Mouse (Mus musculus): ENCODE measurements around the gene Gm49776.

Gene Gm49776

GRCm38 (mm10) chr16:18258221-18258620, at the start of gene Gm49776:
TSS of gene Gm49776 (minus strand) at chr16:18258321.
- DNase-seq (ENCODE audit: low read depth, low spot score), result no peak

DNA sequence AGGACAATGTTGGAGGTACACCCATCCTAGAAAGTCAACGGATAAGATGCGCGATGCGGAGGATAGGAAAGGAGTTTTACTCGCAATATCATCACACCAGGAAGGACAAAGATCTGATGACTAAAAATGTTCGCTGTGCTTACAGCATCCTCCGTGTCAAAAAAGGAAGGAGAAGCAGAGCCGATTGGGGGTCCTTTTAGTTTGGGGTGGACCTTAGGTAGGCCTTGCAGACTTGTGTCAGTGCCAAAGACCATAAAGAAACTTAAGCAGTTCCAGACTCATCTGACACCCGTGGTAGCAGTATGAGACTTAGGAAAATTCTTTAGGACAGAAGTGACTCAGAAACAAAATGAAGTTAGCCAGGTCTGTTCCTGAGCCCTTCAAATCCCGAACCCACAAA, 31.5 kb upstream of the Gm49776 start:
- DNase-seq (ENCODE audit: low read depth, low spot score), result peak; percentile 50

DNA sequence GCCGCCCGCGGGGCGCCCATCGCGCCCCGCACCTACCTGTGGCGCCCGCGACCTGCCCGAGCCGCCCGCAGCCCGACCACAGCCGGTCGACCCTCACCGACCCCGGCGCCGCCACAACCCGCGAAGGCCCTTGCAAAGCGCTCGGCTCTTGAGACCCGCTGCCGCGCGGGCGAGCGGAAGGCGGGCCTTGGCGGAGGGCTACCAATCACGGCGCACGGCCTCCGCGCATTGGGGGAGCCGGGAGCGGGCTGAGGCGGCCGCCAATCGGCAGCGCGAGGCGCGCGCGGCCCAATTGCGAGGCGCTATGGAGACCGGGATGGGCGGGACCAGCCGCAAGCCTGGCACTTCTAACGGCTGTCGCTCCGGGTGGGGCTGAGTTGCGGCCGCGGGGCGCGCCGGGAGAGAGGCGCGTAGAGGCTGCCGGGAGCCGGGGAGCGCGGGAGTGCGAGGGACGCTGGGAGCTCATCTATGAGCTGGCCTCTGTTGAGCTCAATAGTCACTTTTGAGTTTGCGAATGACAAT, 31.0 kb upstream of the Gm49776 start, which contains the start of gene Dgcr8:
Dgcr8 (minus strand) TSS at position 180 of the 522 bp plus-strand sequence.
- DNase-seq (ENCODE audit: low read depth, low spot score), result peak; percentile 99

DNA sequence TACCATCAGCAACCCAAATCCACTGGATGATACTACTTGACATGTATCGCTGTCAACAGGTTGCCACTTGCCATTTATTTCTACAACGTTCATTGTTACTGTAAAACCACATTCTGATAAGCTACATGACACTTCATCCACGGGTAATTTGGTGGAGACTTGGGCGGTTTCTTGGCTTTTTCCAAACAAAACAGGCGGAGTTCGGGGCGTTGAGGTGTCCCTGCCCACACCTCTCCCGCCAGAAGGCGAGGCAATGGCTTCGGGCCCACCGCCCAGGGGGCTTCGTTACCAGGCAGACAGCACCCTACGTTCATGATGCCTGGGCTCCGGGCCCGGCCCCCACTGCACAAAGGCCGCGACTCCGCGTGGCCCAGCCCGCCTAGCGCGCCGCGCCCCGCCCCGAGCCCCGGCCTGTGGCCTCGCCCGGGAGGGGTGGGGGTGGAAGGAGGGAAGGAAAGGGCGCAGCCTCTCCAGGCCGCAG, 30.5 kb upstream of the Gm49776 start:
- DNase-seq (ENCODE audit: low read depth, low spot score), result no peak

- peak; percentile 38 for DNase-seq (ENCODE audit: low read depth, low spot score)
Measured at GRCm38 (mm10) chr16:18288166-18288565, 30.0 kb upstream of the Gm49776 start.

GRCm38 (mm10) chr16:18275166-18275565, 17.0 kb upstream of the Gm49776 start:
- DNase-seq (ENCODE audit: low read depth, low spot score), result no peak

DNA sequence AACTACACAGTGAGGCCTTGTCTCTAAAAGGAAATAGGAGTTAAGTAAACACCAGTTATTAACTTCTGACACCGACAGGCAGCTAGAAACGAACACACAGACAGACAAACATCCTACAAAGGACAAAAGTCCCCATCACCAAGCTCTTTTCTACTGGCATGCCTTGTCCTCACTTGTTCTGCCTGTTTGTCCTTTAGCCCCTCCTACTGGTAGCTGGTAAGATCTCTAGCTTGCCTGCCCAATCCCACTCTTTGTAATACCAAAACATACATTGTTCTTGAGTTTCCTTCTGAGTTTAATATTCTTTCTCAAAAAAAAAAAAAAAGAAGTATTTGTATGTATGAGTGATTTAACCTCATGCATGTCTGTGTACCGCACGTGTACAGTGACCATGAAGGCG, 10.1 kb upstream of the Gm49776 start:
- peak; percentile 44 for DNase-seq (ENCODE audit: low read depth, low spot score)

- DNase-seq (ENCODE audit: low read depth, low spot score), result no peak
Measured at GRCm38 (mm10) chr16:18265024-18265423, 6.9 kb upstream of the Gm49776 start.

DNA sequence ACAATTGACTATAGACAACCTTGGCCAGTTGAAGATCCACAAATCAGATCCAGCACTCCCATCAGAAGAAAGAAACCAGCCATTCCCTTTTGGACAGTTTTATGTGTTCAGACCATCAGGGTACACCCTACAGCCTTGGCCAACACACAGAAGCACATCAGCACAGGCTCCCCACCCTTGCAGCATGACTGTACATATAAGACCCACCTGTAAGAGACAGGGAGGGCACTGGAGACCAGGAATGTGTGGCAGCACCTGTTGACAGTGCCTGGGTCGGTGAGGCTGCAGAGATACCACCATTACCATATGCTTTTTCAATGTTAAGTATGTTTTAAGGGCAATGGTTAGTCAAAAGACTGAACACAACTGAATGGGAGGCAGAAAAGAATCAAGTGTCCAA, 4.3 kb downstream of the Gm49776 start:
- DNase-seq (ENCODE audit: low read depth, low spot score), result peak; percentile 11

- no peak for DNase-seq (ENCODE audit: low read depth, low spot score)
Measured at GRCm38 (mm10) chr16:18252736-18253135, 5.4 kb downstream of the Gm49776 start.

DNA sequence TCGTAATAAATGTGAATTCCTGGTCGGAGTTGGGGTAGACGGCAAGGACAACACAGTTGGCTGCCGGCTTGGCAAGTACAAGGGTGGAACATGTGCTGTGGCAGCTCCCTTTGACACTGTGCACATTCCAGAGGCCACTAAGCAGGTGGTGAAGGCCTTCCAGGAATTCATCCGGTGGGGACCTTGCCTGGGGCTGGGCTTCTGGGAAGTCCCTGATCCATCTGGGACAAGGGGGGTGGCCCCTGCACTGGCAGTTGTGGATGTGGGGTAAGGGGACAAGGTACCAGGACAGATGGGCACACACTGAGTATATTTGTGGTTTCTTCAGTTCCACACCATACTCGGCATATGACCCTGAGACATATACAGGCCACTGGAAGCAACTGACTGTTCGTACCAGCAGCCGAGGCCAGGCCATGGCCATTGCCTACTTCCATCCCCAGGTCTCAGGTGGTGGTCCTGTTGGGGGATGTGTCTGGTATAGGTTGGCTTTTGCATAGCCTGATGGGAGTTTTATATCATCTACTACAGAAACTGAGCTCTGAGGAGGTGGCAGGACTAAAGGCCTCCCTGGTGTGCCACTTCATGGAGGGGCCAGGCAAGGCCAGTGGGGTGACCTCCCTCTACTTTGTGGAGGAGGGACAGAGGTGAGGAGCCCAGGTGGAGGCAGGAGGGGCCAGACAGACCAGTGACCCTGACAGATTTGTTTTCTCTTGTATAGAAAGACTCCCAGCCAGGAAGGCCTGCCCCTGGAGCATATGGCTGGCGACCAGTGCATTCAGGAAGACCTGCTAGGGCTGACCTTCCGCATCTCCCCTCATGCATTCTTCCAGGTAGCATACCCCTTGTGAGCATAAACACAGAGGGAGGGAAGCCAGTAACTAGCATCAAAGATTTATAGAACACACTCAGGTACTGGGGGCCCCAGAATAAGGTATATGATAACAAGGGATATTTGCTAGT, 7.0 kb downstream of the Gm49776 start:
- peak; percentile 12 for DNase-seq (ENCODE audit: low read depth, low spot score)

DNA sequence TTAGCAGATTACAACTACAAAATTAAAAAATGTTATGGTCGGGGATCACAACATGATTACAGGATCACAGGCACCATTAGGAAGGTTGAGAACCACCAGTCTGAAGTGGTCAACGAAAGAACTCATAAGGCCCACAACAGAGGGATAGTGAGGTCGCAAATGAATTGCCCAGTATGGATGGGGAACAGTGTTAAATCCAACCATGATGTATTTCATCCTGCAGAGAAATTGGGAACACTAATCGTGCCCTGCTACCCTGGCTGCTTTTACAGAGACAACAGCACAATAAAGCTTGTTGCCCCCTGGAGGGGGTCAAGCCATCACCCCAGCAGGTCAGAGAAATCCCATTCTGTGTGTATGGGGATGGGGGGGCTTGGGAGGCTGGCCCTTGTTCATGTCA, 7.9 kb downstream of the Gm49776 start:
- DNase-seq (ENCODE audit: low read depth, low spot score), result peak; percentile 18

DNA sequence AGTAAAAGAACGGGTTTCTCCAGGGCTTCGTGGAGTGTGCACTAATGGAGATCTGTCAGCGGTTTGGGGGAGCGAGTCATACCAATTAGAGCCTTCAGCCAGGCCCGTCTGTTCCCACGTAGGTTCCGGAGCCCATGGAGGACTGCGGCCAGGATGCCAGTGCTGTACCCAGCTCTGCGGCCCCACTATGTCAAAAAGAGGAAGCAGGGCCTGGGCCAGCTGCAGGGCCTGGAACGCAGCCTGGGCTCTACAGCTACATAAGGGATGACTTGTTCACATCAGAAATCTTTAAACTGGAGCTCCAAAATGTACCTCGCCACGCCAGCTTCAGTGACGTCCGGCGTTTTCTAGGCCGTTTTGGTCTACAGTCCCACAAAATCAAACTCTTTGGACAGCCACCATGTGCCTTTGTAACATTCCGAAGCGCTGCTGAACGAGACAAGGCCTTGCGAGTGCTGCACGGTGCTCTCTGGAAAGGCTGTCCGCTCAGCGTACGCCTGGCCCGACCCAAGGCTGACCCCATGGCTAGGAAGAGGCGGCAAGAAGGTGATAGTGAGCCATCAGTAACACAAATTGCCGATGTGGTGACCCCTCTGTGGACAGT, 8.7 kb downstream of the Gm49776 start:
- DNase-seq (ENCODE audit: low read depth, low spot score), result peak; percentile 90

GRCm38 (mm10) chr16:18248433-18249363, 9.4 kb downstream of the Gm49776 start, which contains the start of the genes Trmt2a and Ranbp1:
TSS of gene Trmt2a (plus strand) at chr16:18248679.
TSS of gene Ranbp1 (minus strand) at chr16:18248732.
- DNase-seq (ENCODE audit: low read depth, low spot score), result peak; percentile 100

DNA sequence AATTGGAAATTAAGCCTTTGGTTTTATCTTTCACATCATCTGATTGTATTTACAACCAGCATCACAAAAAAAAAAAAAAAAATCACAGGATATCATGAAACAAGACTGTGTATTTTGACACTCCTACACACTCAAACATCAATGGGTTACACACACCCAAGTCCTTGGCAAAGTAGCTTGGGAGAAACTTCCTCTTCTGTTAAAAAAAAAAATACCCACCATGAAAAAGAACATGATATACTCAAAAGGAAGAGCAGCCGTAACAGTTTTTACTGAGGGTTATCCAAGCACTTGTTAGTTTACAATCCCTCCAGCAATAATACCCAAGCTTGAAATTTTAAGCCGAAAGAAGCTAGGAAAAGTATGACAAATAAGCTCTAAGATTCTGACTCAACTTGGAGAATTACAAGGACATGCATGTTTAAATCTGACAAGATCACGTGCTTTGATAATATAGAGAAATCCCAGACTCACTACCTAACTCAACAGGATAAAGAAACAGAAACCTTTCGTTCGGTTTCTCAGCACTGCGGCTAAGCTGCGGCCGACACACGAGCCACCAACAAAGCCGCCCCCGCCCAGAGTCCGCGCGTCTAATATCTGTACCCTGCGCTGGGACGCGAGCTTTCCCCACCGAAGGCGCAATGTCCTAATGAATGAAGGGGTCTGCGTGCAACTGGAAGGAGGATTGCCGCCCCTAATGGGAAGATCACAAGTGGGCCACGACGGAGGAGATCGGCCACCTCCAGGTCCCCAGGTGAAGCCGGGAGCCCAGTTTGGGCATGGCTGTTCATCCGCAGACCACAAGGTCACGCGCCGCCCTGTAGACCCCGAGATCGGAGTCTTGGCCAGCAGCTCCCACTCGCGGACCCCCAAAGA, 10.4 kb downstream of the Gm49776 start:
- DNase-seq (ENCODE audit: low read depth, low spot score), result no peak

GRCm38 (mm10) chr16:18241581-18241980, 16.5 kb downstream of the Gm49776 start:
- DNase-seq (ENCODE audit: low read depth, low spot score), result no peak

DNA sequence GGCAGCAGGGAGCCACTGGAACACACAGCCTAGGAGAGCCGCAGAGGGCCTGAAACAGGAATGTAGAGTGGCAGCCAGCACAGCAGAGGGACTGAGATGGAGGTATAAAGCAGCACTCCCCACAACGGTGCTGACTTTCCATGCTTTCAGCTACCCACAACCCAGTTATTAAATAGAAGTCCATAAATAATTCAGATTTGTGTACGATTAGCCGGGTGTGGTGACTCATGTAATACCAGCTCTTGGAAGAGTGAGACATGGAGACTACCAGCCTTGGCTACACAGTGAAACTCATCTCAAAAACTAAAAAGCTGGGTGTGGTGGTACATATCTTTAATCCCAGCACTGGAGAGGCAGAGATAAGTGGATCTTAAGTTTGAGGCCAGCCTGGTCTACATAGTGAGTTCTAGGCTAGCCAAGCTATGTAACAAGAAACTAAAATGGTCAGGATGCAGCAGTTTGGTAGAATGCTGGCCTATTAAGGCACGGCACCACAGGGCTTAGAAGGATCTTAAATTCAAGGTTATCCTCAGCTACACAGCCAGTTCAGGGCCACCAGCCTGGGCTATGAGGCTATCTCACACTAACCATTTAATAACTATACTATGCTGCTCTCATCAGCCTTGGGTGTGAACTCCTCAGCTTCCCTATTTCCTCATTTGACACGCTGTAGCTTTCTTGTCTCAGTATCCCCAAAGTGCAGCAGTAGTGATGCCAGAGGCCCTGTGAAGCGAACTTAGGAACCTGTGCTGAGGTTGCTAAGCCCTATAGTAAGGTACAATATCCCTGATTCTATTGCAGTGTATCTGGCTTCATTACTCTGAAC, 21.2 kb downstream of the Gm49776 start:
- DNase-seq (ENCODE audit: low read depth, low spot score), result peak; percentile 16

GRCm38 (mm10) chr16:18235389-18236065, 22.6 kb downstream of the Gm49776 start:
- DNase-seq (ENCODE audit: low read depth, low spot score), result peak; percentile 70

Measured in A20 (cell line).